Mouse (Mus musculus): ENCODE data around the gene Spock2. TPM values are rescaled to one million over a fixed set of nuclear protein-coding genes. Genes with fewer than 3 reads are reported as not detected.

The Spock2 gene
- polyA plus RNA-seq, 1 experiment from 2014 or later = 42.8 TPM

- DNase-seq (ENCODE audit: low spot score) = peak; percentile 32
- Histone ChIP-seq H3K27me3 (replicated peaks; ENCODE audit: insufficient read depth, low read length) (peaks cover 18% of the 10 kb centered on the region), H3K4me3 (ENCODE audit: low read depth, low read length) (peak overlapping the region; percentile 56), H3K4me1 (ENCODE audit: insufficient read depth, low read depth, low read length) (no peaks in the 10 kb centered on the region), H3K9me3 (ENCODE audit: low read length) (no peaks in the 10 kb centered on the region), H3K4me2 (replicated peaks; ENCODE audit: low read depth, low read length) (peak overlapping the region; percentile 77; the same call in 1 of the 2 replicates), H3K9ac (replicated peaks; ENCODE audit: low read depth) (no peak overlapping the region), H3K27ac (ENCODE audit: low read length) (no peak overlapping the region; the same call in 1 of the 2 replicates), H3K36me3 (ENCODE audit: insufficient read depth, low read length) (no peaks in the 10 kb centered on the region)
- 33% methylated on average over 20 of the region's 20 CpGs for WGBS
- no peak for TF ChIP-seq EP300 (IDR thresholded peaks at IDR 0.05)
- TF ChIP-seq CTCF (IDR thresholded peaks at IDR 0.05) = no peak
- peak; percentile 63 for ATAC-seq
Observed at GRCm38 (mm10) chr10:60105391-60106145, 451 bp upstream of the Spock2 start.

- Histone ChIP-seq H3K9ac (replicated peaks; ENCODE audit: low read depth) (peak overlapping the region; percentile 56), H3K27me3 (replicated peaks; ENCODE audit: insufficient read depth, low read length) (peaks cover 18% of the 10 kb centered on the region), H3K4me1 (ENCODE audit: insufficient read depth, low read depth, low read length) (no peaks in the 10 kb centered on the region), H3K4me2 (replicated peaks; ENCODE audit: low read depth, low read length) (peak overlapping the region; percentile 77), H3K36me3 (ENCODE audit: insufficient read depth, low read length) (no peaks in the 10 kb centered on the region), H3K9me3 (ENCODE audit: low read length) (no peaks in the 10 kb centered on the region), H3K27ac (ENCODE audit: low read length) (peak overlapping the region; percentile 74), H3K4me3 (ENCODE audit: low read depth, low read length) (peak overlapping the region; percentile 56)
- whole genome bisulfite sequencing = 1% methylated on average over 46 of the region's 57 CpGs
- DNase-seq (ENCODE audit: low spot score) (peak; percentile 41), ATAC-seq (peak; percentile 64)
- TF ChIP-seq CTCF (IDR thresholded peaks at IDR 0.05) (peak; percentile 50), EP300 (IDR thresholded peaks at IDR 0.05) (no peak)
Observed at GRCm38 (mm10) chr10:60106531-60107186, 640 bp downstream of the Spock2 start.

GRCm38 (mm10) chr10:60107448-60107847 lies 1.4 kb downstream of the Spock2 start:
- Histone ChIP-seq H3K4me2 (replicated peaks; ENCODE audit: low read depth, low read length) (peak overlapping the region; percentile 77), H3K27ac (ENCODE audit: low read length) (peak overlapping the region; percentile 74), H3K27me3 (replicated peaks; ENCODE audit: insufficient read depth, low read length) (peaks cover 18% of the 10 kb centered on the region), H3K4me3 (ENCODE audit: low read depth, low read length) (peak overlapping the region; percentile 56), H3K4me1 (ENCODE audit: insufficient read depth, low read depth, low read length) (no peaks in the 10 kb centered on the region), H3K9ac (replicated peaks; ENCODE audit: low read depth) (peak overlapping the region; percentile 56; the same call in 1 of the 2 replicates), H3K36me3 (ENCODE audit: insufficient read depth, low read length) (no peaks in the 10 kb centered on the region), H3K9me3 (ENCODE audit: low read length) (no peaks in the 10 kb centered on the region)
- DNase-seq (ENCODE audit: low spot score) (peak; percentile 31), ATAC-seq (peak; percentile 45)
- no peak for TF ChIP-seq EP300 (IDR thresholded peaks at IDR 0.05)
- TF ChIP-seq CTCF (IDR thresholded peaks at IDR 0.05) = no peak
- 3% methylated on average over 25 of the region's 28 CpGs for WGBS

- Histone ChIP-seq H3K27me3 (replicated peaks; ENCODE audit: insufficient read depth, low read length) (peaks cover 18% of the 10 kb centered on the region), H3K9ac (replicated peaks; ENCODE audit: low read depth) (no peak overlapping the region), H3K9me3 (ENCODE audit: low read length) (no peaks in the 10 kb centered on the region), H3K4me2 (replicated peaks; ENCODE audit: low read depth, low read length) (no peak overlapping the region; the same call in 1 of the 2 replicates), H3K4me1 (ENCODE audit: insufficient read depth, low read depth, low read length) (no peaks in the 10 kb centered on the region), H3K4me3 (ENCODE audit: low read depth, low read length) (0 out of 2 replicates have a peak overlapping the region, but pooled peaks have one; percentile 56), H3K27ac (ENCODE audit: low read length) (0 out of 2 replicates have a peak overlapping the region, but pooled peaks have one; percentile 15), H3K36me3 (ENCODE audit: insufficient read depth, low read length) (no peaks in the 10 kb centered on the region)
- DNase-seq (ENCODE audit: low spot score) = no peak
- ATAC-seq = no peak
- TF ChIP-seq EP300 (IDR thresholded peaks at IDR 0.05) (no peak), CTCF (IDR thresholded peaks at IDR 0.05) (no peak)
- WGBS = 63% methylated on average over 15 of the region's 17 CpGs
Observed at GRCm38 (mm10) chr10:60108321-60109111, 2.5 kb downstream of the Spock2 start.

- H3K4me3 ChIP-seq (ENCODE audit: low read depth, low read length) = no peak overlapping the region
- no peak overlapping the region for H3K27ac ChIP-seq (ENCODE audit: low read length)
- no peaks in the 10 kb centered on the region for H3K4me1 ChIP-seq (ENCODE audit: insufficient read depth, low read depth, low read length)
- H3K9ac ChIP-seq (replicated peaks; ENCODE audit: low read depth) = no peak overlapping the region
- no peaks in the 10 kb centered on the region for H3K9me3 ChIP-seq (ENCODE audit: low read length)
- no peak for DNase-seq (ENCODE audit: low spot score)
- no peak for TF ChIP-seq EP300 (IDR thresholded peaks at IDR 0.05)
- no peak for TF ChIP-seq CTCF (IDR thresholded peaks at IDR 0.05)
- 82% methylated on average over 8 of the region's 8 CpGs for WGBS
- ATAC-seq = no peak
- H3K36me3 ChIP-seq (ENCODE audit: insufficient read depth, low read length) = no peaks in the 10 kb centered on the region
- H3K4me2 ChIP-seq (replicated peaks; ENCODE audit: low read depth, low read length) = no peak overlapping the region
- H3K27me3 ChIP-seq (replicated peaks; ENCODE audit: insufficient read depth, low read length) = peaks cover 18% of the 10 kb centered on the region
Observed at GRCm38 (mm10) chr10:60109336-60109735, 3.3 kb downstream of the Spock2 start.

- WGBS = 80% methylated on average over 8 of the region's 8 CpGs
- DNase-seq (ENCODE audit: low spot score) (no peak), ATAC-seq (no peak)
- H3K27me3 ChIP-seq (replicated peaks; ENCODE audit: insufficient read depth, low read length) = peaks cover 18% of the 10 kb centered on the region
- H3K9me3 ChIP-seq (ENCODE audit: low read length) = no peaks in the 10 kb centered on the region
- H3K9ac ChIP-seq (replicated peaks; ENCODE audit: low read depth) = no peak overlapping the region
- TF ChIP-seq EP300 (IDR thresholded peaks at IDR 0.05) (no peak), CTCF (IDR thresholded peaks at IDR 0.05) (no peak)
- H3K36me3 ChIP-seq (ENCODE audit: insufficient read depth, low read length) = no peaks in the 10 kb centered on the region
- no peak overlapping the region for H3K4me3 ChIP-seq (ENCODE audit: low read depth, low read length)
- no peak overlapping the region for H3K27ac ChIP-seq (ENCODE audit: low read length)
- H3K4me1 ChIP-seq (ENCODE audit: insufficient read depth, low read depth, low read length) = no peaks in the 10 kb centered on the region
- H3K4me2 ChIP-seq (replicated peaks; ENCODE audit: low read depth, low read length) = no peak overlapping the region
Observed at GRCm38 (mm10) chr10:60109989-60110388, 4.0 kb downstream of the Spock2 start.
